19 mouse cellular contexts compared by ENCODE assay signal in the genomic region with DNA sequence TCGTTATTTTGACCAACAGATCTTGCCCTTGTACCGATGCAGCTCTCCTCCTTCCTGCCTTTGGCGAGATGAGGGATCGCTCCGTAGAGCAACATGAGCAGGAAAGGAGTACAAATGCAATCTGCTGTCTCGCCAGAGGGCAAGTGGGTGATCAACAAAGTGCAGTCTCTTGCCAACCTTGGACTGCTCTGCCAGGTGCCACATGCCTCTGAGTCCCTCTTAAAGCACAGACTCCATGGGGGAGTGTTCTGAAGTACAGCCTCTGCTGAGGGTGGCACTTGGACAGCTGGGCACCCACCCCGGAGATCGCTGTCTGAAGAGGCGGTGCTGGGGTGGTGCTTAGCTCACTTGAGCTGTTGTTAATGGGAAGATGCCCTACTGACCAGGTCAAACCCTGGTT. TPM values are rescaled to one million over a fixed set of nuclear protein-coding genes. Genes with fewer than 3 reads are reported as not detected.
DNase-seq lines count a peak whose midpoint lies in the region; ATAC-seq and TF ChIP-seq lines count a peak whose summit lies in the region.
"Not testable (repeated sequence)": the region's sequence is repeated elsewhere in the genome, so short reads cannot be mapped to it uniquely, and the experiment has no call there.
"Had no signal": no experiment of that assay in that cellular context is flagged by ENCODE, and none has a peak within 500 bp of the region (broad histone marks: within the 10 kb centered on the region; RNA-seq: fewer than 3 reads in every experiment).

No protein-coding gene starts in this region.

- peak overlapping the region; percentile 6; the same call in 1 of the 2 replicates for H3K27ac ChIP-seq in gastrocnemius, adult 2 months
- not testable (repeated sequence) for H3K27ac ChIP-seq in hindbrain, postnatal 0 days; kidney, postnatal 0 days; liver, adult 2 months (replicated peaks; ENCODE audit: insufficient read depth, low read depth, low read length)

- not testable (repeated sequence) for TF ChIP-seq POLR2A in liver, adult 2 months (IDR thresholded peaks at IDR 0.05; ENCODE audit: extremely low read depth, insufficient read depth, low read length)

- H3K79me2 ChIP-seq in liver, adult 2 months (ENCODE audit: control insufficient read depth, insufficient read depth, low read length), result not testable (repeated sequence)

- not testable (repeated sequence) for ATAC-seq in hindbrain, postnatal 0 days
- ATAC-seq in kidney, postnatal 0 days (replicated peaks; ENCODE audit: low FRiP score, low read depth), result peak; percentile 14; the same call in 1 of the 2 replicates

- DNase-seq in adrenal gland, postnatal 10 days, result peak; percentile 48
- DNase-seq in cerebellum, adult 9-10 months, result peak; percentile 55
- DNase-seq in gastrocnemius, adult 2 months, result peak; percentile 53
- peak; percentile 42 for DNase-seq in heart, adult 8-10 months (ENCODE audit: low spot score)
- DNase-seq in hindbrain, postnatal 0 days (ENCODE audit: low spot score), result peak; percentile 6
- not testable (repeated sequence) for DNase-seq in kidney, postnatal 0 days (ENCODE audit: low spot score)
- peak; percentile 66 for DNase-seq in liver, adult 2 months (ENCODE audit: extremely low read depth, low read depth, low spot score)

- H3K4me2 ChIP-seq in hindbrain, postnatal 0 days (ENCODE audit: low read depth, low read length); kidney, postnatal 0 days (ENCODE audit: low read length): not testable (repeated sequence)

- intact Hi-C loops in gastrocnemius, adult 2 months (cut with DNase I), result not testable (repeated sequence)

- not testable (repeated sequence) for H3K4me3 ChIP-seq in gastrocnemius, adult 2 months; hindbrain, postnatal 0 days (ENCODE audit: low read length); kidney, postnatal 0 days (replicated peaks; ENCODE audit: low read depth, low read length); liver, adult 2 months (ENCODE audit: insufficient read depth, low read depth, low read length)

- peaks cover 22% of the 10 kb centered on the region for H3K36me3 ChIP-seq in hindbrain, postnatal 0 days (ENCODE audit: insufficient read depth, low read length)
- H3K36me3 ChIP-seq in kidney, postnatal 0 days (ENCODE audit: insufficient read depth, low read length), result peaks cover 43% of the 10 kb centered on the region
- peaks cover 43% of the 10 kb centered on the region for H3K36me3 ChIP-seq in liver, adult 2 months (ENCODE audit: control insufficient read depth, insufficient read depth, low read length)

- not testable (repeated sequence) for H3K9me3 ChIP-seq in hindbrain, postnatal 0 days (ENCODE audit: low read length); kidney, postnatal 0 days (replicated peaks; ENCODE audit: low read length)

- TF ChIP-seq CTCF in gastrocnemius, adult 2 months (IDR thresholded peaks at IDR 0.05); hindbrain, postnatal 0 days (IDR thresholded peaks at IDR 0.05; ENCODE audit: low read depth); kidney, postnatal 0 days (IDR thresholded peaks at IDR 0.05; ENCODE audit: low read depth); liver, adult 2 months (IDR thresholded peaks at IDR 0.05; ENCODE audit: low read depth, low read length): not testable (repeated sequence)

- 76% methylated on average over 9 of the region's 9 CpGs for WGBS in hindbrain, postnatal 0 days
- 76% methylated on average over 9 of the region's 9 CpGs for WGBS in kidney, postnatal 0 days
- 37% methylated on average over 9 of the region's 9 CpGs for WGBS in liver, adult 2 months

- H3K9ac ChIP-seq in hindbrain, postnatal 0 days (replicated peaks; ENCODE audit: low read length); kidney, postnatal 0 days (ENCODE audit: low read depth, low read length); liver, adult 2 months (ENCODE audit: low read depth, low read length): not testable (repeated sequence)

- H3K27me3 ChIP-seq in hindbrain, postnatal 0 days (ENCODE audit: insufficient read depth, low read length); kidney, postnatal 0 days (ENCODE audit: insufficient read depth, low read length); liver, adult 2 months (ENCODE audit: control insufficient read depth, insufficient read depth, low read length): not testable (repeated sequence)

- not testable (repeated sequence) for H3K4me1 ChIP-seq in hindbrain, postnatal 0 days (ENCODE audit: insufficient read depth, low read length); kidney, postnatal 0 days (replicated peaks; ENCODE audit: insufficient read depth, low read length); liver, adult 2 months (ENCODE audit: control insufficient read depth, insufficient read depth, low read length)

RNA-seq across cellular contexts. Expression of a gene that starts 34.0 kb away (rescaled TPM):
- total RNA-seq in adrenal gland, postnatal 10 days (2021), result 100 to 1,000 TPM; 106 to 118 TPM
- total RNA-seq in gastrocnemius, adult 2 months (2021), result 10 to 100 TPM; 68.8 to 74.4 TPM
- 10 to 100 TPM; 78.5 to 93.2 (median 88.8) TPM for total RNA-seq in heart, adult 8-10 months (2022)
- 52.9 and 56.2 TPM in 2 replicates for total RNA-seq in hindbrain, postnatal 0 days (2014; rRNA removed)
- polyA plus RNA-seq in hindbrain, postnatal 0 days (2015; fragmentation: Nextera tagmentation; extraction: Ambion mirVana), result 22.3 and 22.7 TPM in 2 replicates
- 13.8 and 14.9 TPM in 2 replicates for polyA plus RNA-seq in kidney, postnatal 0 days (2015; fragmentation: Nextera tagmentation; extraction: Ambion mirVana)
- total RNA-seq in liver, adult 2 months (2014; rRNA removed), result 58.4 and 58.7 TPM in 2 replicates
- 8.4 and 8.8 TPM in 2 replicates for polyA plus RNA-seq in liver, adult 2 months (2012; rRNA removed)

RNA-seq across cellular contexts. Expression of a gene that starts 34.3 kb away (rescaled TPM):
- not detected for total RNA-seq in adrenal gland, postnatal 10 days (2021)
- not detected for total RNA-seq in gastrocnemius, adult 2 months (2021)
- not detected for total RNA-seq in heart, adult 8-10 months (2022)
- total RNA-seq in hindbrain, postnatal 0 days (2014; rRNA removed), result not detected in 2 replicates
- polyA plus RNA-seq in hindbrain, postnatal 0 days (2015; fragmentation: Nextera tagmentation; extraction: Ambion mirVana), result not detected in 2 replicates
- 1.5 and 2.2 TPM in 2 replicates for polyA plus RNA-seq in kidney, postnatal 0 days (2015; fragmentation: Nextera tagmentation; extraction: Ambion mirVana)
- total RNA-seq in liver, adult 2 months (2014; rRNA removed), result 0.34 and 0.37 TPM in 2 replicates
- 0.15 and 0.17 TPM in 2 replicates for polyA plus RNA-seq in liver, adult 2 months (2012; rRNA removed)
- total RNA-seq: adrenal gland, adult 18-20 months; hematopoietic stem cell, adult 5-6 weeks; MEL; neutrophil, adult 5-6 weeks had no signal
- polyA plus RNA-seq: brain, embryonic 14.5 days; embryonic facial prominence, embryonic 10.5 days; forebrain, embryonic 14.5 days; heart, embryonic 11.5 days; inflammation-experienced regulatory T-cells, adult 6 months; liver, embryonic 11.5 days; lung, adult 2 months; midbrain, embryonic 13.5 days had no signal
